8 mouse cellular contexts compared by ENCODE assay signal in genomic region chr11:19015381-19015730, GRCm38 (mm10). TPM values are rescaled to one million over a fixed set of nuclear protein-coding genes. Genes with fewer than 3 reads are reported as not detected.
DNase-seq lines count a peak whose midpoint lies in the region.

No protein-coding gene starts in this region.

- no peak for DNase-seq in heart, embryonic 10.5 days (ENCODE audit: low spot score)
- DNase-seq in heart, postnatal 14 days: no peak
- no peak for DNase-seq in hindbrain, embryonic 10.5 days (ENCODE audit: low spot score)
- no peak for DNase-seq in midbrain, embryonic 10.5 days (ENCODE audit: low spot score)
- no peak for DNase-seq in left cerebral cortex, postnatal 4 days
- DNase-seq in thymus, adult 18-20 months: no peak
- DNase-seq in cerebellum, adult 8-10 months: no peak

- 1% methylated on average over 5 of the region's 5 CpGs for WGBS in heart, embryonic 10.5 days
- 2% methylated on average over 5 of the region's 5 CpGs for WGBS in hindbrain, embryonic 10.5 days
- 1% methylated on average over 5 of the region's 5 CpGs for WGBS in midbrain, embryonic 10.5 days

- H3K27me3 ChIP-seq in heart, embryonic 10.5 days (ENCODE audit: insufficient read depth, poor library complexity, severe bottlenecking): no peaks in the 10 kb centered on the region
- peaks cover 27% of the 10 kb centered on the region for H3K27me3 ChIP-seq in hindbrain, embryonic 10.5 days (ENCODE audit: insufficient read depth, poor library complexity, severe bottlenecking)
- H3K27me3 ChIP-seq in midbrain, embryonic 10.5 days (ENCODE audit: low read depth, poor library complexity, severe bottlenecking): peaks cover 46% of the 10 kb centered on the region

- H3K36me3 ChIP-seq in heart, embryonic 10.5 days: peaks cover 39% of the 10 kb centered on the region
- peaks cover 43% of the 10 kb centered on the region for H3K36me3 ChIP-seq in hindbrain, embryonic 10.5 days
- H3K36me3 ChIP-seq in midbrain, embryonic 10.5 days: peaks cover 6% of the 10 kb centered on the region; the same call in 1 of the 2 replicates

- no peaks in the 10 kb centered on the region for H3K9me3 ChIP-seq in heart, embryonic 10.5 days
- no peaks in the 10 kb centered on the region for H3K9me3 ChIP-seq in hindbrain, embryonic 10.5 days
- no peaks in the 10 kb centered on the region for H3K9me3 ChIP-seq in midbrain, embryonic 10.5 days (replicated peaks)

- intact Hi-C loops in heart, postnatal 14 days (cut with DNase I): loop anchor here (5.0 kb wide), 2 partner anchors 68 to 1328 kb away; no protein-coding TSS in a partner anchor
- intact Hi-C loops in left cerebral cortex, postnatal 4 days (cut with DNase I): loop anchor here (5.0 kb wide), 1 partner anchor 1738 kb away; no protein-coding TSS in a partner anchor

- H3K4me1 ChIP-seq in heart, embryonic 10.5 days: peaks cover 25% of the 10 kb centered on the region
- peaks cover 4% of the 10 kb centered on the region; the same call in 1 of the 2 replicates for H3K4me1 ChIP-seq in brown adipose tissue, adult 24 weeks (ENCODE audit: control insufficient read depth, insufficient read depth, insufficient read length, low read length)
- H3K4me1 ChIP-seq in hindbrain, embryonic 10.5 days (replicated peaks): peaks cover 46% of the 10 kb centered on the region
- H3K4me1 ChIP-seq in midbrain, embryonic 10.5 days: peaks cover 72% of the 10 kb centered on the region

- peak overlapping the region; percentile 100 for H3K27ac ChIP-seq in heart, embryonic 10.5 days
- peak overlapping the region; percentile 61 for H3K27ac ChIP-seq in brown adipose tissue, adult 24 weeks (replicated peaks; ENCODE audit: low read depth, low read length)
- peak overlapping the region; percentile 100 for H3K27ac ChIP-seq in hindbrain, embryonic 10.5 days
- peak overlapping the region; percentile 99 for H3K27ac ChIP-seq in midbrain, embryonic 10.5 days (replicated peaks)

- peak overlapping the region; percentile 79 for H3K4me3 ChIP-seq in heart, embryonic 10.5 days
- H3K4me3 ChIP-seq in brown adipose tissue, adult 24 weeks (ENCODE audit: insufficient read depth, low read depth, low read length): peak overlapping the region; percentile 56
- peak overlapping the region; percentile 82 for H3K4me3 ChIP-seq in hindbrain, embryonic 10.5 days
- H3K4me3 ChIP-seq in midbrain, embryonic 10.5 days: peak overlapping the region; percentile 75

RNA-seq across cellular contexts. Expression of gene Meis1, which starts 3.4 kb away (rescaled TPM):
- 111 and 139 TPM in 2 replicates for polyA plus RNA-seq in heart, embryonic 10.5 days (2016; fragmentation: Nextera tagmentation; extraction: Ambion mirVana)
- 10 to 100 TPM; 30.1 to 33.9 TPM for total RNA-seq in heart, postnatal 14 days (2021)
- 3.8 and 5.1 TPM in 2 replicates for polyA plus RNA-seq in brown adipose tissue, adult 24 weeks (2012; ENCODE audit: insufficient read depth, insufficient read length, missing spikeins)
- 92.9 and 123 TPM in 2 replicates for polyA plus RNA-seq in hindbrain, embryonic 10.5 days (2016; fragmentation: Nextera tagmentation; extraction: Ambion mirVana)
- 44.5 and 48.0 TPM in 2 replicates for polyA plus RNA-seq in midbrain, embryonic 10.5 days (2016; fragmentation: Nextera tagmentation; extraction: Ambion mirVana)
- total RNA-seq in left cerebral cortex, postnatal 4 days (2021): 1 to 10 TPM; 9.1 to 9.7 TPM
